Mouse (Mus musculus) lung, postnatal 0 days (tissue): Measurements from ENCODE around the gene Nf2.

Source experiments
- CTCF ChIP-seq: IDR thresholded peaks from 2 replicates; pipeline ENCODE4 v1.5.1; 2016; ENCODE audit warnings: antibody characterized with exemption, mild to moderate bottlenecking
- EP300 ChIP-seq: IDR thresholded peaks from 2 replicates; pipeline ENCODE4 v1.6.1; 2016; ENCODE audit warnings: antibody characterized with exemption, mild to moderate bottlenecking, control low read depth

DNA sequence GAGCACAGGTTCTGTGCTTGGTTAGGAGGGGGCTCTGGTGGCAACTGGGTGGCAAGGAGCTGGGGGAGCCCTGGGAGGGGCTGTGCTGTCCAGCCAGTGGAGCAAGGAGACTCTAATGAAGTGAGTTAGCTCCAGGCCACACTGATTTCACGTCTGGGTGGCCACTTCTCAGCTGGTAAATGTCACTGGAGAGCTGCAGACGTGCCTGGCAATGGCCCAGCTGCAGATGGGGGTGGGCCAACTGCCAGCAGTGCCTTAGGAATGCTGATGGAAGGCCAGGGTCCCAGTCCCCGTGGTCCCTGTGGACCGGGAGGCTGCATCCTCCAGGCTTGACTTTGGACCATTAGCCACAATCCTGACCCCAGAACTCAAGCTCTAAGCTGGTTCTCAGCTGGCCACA lies 88.9 kb downstream of the Nf2 start:
- no peak for TF ChIP-seq CTCF
- TF ChIP-seq EP300, result no peak
